In genomic region chr9:86570946-86571345, GRCm38 (mm10) we compare ENCODE assay signal across 8 mouse cellular contexts. TPM values are rescaled to one million over a fixed set of nuclear protein-coding genes. Genes with fewer than 3 reads are reported as not detected.
DNase-seq lines count a peak whose midpoint lies in the region; ATAC-seq and TF ChIP-seq lines count a peak whose summit lies in the region.

No protein-coding gene starts in this region.

- peak overlapping the region; percentile 34; the same call in 1 of the 2 replicates for H3K9ac ChIP-seq in liver, adult 2 months (ENCODE audit: low read depth, low read length)
- H3K9ac ChIP-seq in embryonic facial prominence, embryonic 15.5 days, result no peak overlapping the region
- H3K9ac ChIP-seq in limb, embryonic 14.5 days (ENCODE audit: low read depth, low read length, severe bottlenecking), result peak overlapping the region; percentile 70
- H3K9ac ChIP-seq in stomach, embryonic 14.5 days (replicated peaks; ENCODE audit: low read depth, low read length), result no peak overlapping the region

- peak overlapping the region; percentile 74; the same call in 1 of the 2 replicates for H3K4me3 ChIP-seq in liver, adult 2 months (ENCODE audit: insufficient read depth, low read depth, low read length)
- peak overlapping the region; percentile 71 for H3K4me3 ChIP-seq in embryonic facial prominence, embryonic 15.5 days (replicated peaks)
- H3K4me3 ChIP-seq in limb, embryonic 14.5 days (replicated peaks; ENCODE audit: low read length), result peak overlapping the region; percentile 71
- peak overlapping the region; percentile 68 for H3K4me3 ChIP-seq in stomach, embryonic 14.5 days (ENCODE audit: low read depth, low read length)

- TF ChIP-seq CTCF in liver, adult 2 months (IDR thresholded peaks at IDR 0.05; ENCODE audit: low read depth, low read length), result no peak

- no peaks in the 10 kb centered on the region for H3K27me3 ChIP-seq in liver, adult 2 months (ENCODE audit: control insufficient read depth, insufficient read depth, low read length)
- no peaks in the 10 kb centered on the region for H3K27me3 ChIP-seq in embryonic facial prominence, embryonic 15.5 days
- no peaks in the 10 kb centered on the region for H3K27me3 ChIP-seq in limb, embryonic 14.5 days (ENCODE audit: control insufficient read depth, insufficient read depth, low read length)
- H3K27me3 ChIP-seq in stomach, embryonic 14.5 days (ENCODE audit: control insufficient read depth, insufficient read depth, low read length), result no peaks in the 10 kb centered on the region

- H3K4me2 ChIP-seq in embryonic facial prominence, embryonic 15.5 days (replicated peaks), result peak overlapping the region; percentile 98
- peak overlapping the region; percentile 97 for H3K4me2 ChIP-seq in limb, embryonic 14.5 days (replicated peaks; ENCODE audit: low read depth, low read length, severe bottlenecking)
- peak overlapping the region; percentile 91 for H3K4me2 ChIP-seq in stomach, embryonic 14.5 days (replicated peaks; ENCODE audit: low read depth, low read length)

- WGBS in liver, adult 2 months, result 2% methylated on average over 8 of the region's 8 CpGs
- 18% methylated on average over 8 of the region's 8 CpGs for WGBS in embryonic facial prominence, embryonic 15.5 days
- 12% methylated on average over 8 of the region's 8 CpGs for WGBS in limb, embryonic 14.5 days
- WGBS in stomach, embryonic 14.5 days, result 15% methylated on average over 8 of the region's 8 CpGs

- H3K79me2 ChIP-seq in liver, adult 2 months (ENCODE audit: control insufficient read depth, insufficient read depth, low read length), result no peaks in the 10 kb centered on the region

- no peak for TF ChIP-seq POLR2A in liver, adult 2 months (IDR thresholded peaks at IDR 0.05; ENCODE audit: extremely low read depth, insufficient read depth, low read length)
- no peak for TF ChIP-seq POLR2A in limb, embryonic 14.5 days (IDR thresholded peaks at IDR 0.05; ENCODE audit: borderline replicate concordance, extremely low read depth, insufficient read depth, insufficient read length)

- ATAC-seq in embryonic facial prominence, embryonic 15.5 days (ENCODE audit: insufficient number of reproducible peaks, low FRiP score, low TSS enrichment, low read depth), result no peak
- ATAC-seq in limb, embryonic 14.5 days (ENCODE audit: low FRiP score, low read depth), result no peak
- ATAC-seq in stomach, embryonic 14.5 days (ENCODE audit: insufficient number of reproducible peaks, insufficient read depth, low FRiP score, low read depth), result no peak

- peaks cover 42% of the 10 kb centered on the region for H3K36me3 ChIP-seq in liver, adult 2 months (ENCODE audit: control insufficient read depth, insufficient read depth, low read length)
- peaks cover 33% of the 10 kb centered on the region for H3K36me3 ChIP-seq in embryonic facial prominence, embryonic 15.5 days
- H3K36me3 ChIP-seq in limb, embryonic 14.5 days (ENCODE audit: control insufficient read depth, insufficient read depth, low read length), result peaks cover 27% of the 10 kb centered on the region
- peaks cover 17% of the 10 kb centered on the region; the same call in 1 of the 2 replicates for H3K36me3 ChIP-seq in stomach, embryonic 14.5 days (ENCODE audit: control insufficient read depth, insufficient read depth, low read length)

- DNase-seq in liver, adult 2 months (ENCODE audit: extremely low read depth, low read depth, low spot score), result no peak
- DNase-seq in liver, result no peak
- no peak for DNase-seq in limb, embryonic 14.5 days (ENCODE audit: low spot score)
- DNase-seq in B cell, adult 2 months, result no peak
- DNase-seq in ovary, postnatal 36 days (ENCODE audit: low spot score), result no peak
- no peak for DNase-seq in thymus, postnatal 0 days (ENCODE audit: low spot score)

- no peak overlapping the region for H3K27ac ChIP-seq in liver, adult 2 months (replicated peaks; ENCODE audit: insufficient read depth, low read depth, low read length)
- H3K27ac ChIP-seq in embryonic facial prominence, embryonic 15.5 days (replicated peaks), result no peak overlapping the region
- no peak overlapping the region for H3K27ac ChIP-seq in limb, embryonic 14.5 days (replicated peaks; ENCODE audit: low read depth, low read length)
- H3K27ac ChIP-seq in stomach, embryonic 14.5 days (ENCODE audit: low read length), result no peak overlapping the region

- H3K4me1 ChIP-seq in liver, adult 2 months (ENCODE audit: control insufficient read depth, insufficient read depth, low read length), result peaks cover 10% of the 10 kb centered on the region; the same call in 1 of the 2 replicates
- peaks cover 21% of the 10 kb centered on the region for H3K4me1 ChIP-seq in embryonic facial prominence, embryonic 15.5 days
- peaks cover 8% of the 10 kb centered on the region for H3K4me1 ChIP-seq in limb, embryonic 14.5 days (ENCODE audit: control insufficient read depth, insufficient read depth, low read length)
- peaks cover 7% of the 10 kb centered on the region; the same call in 1 of the 2 replicates for H3K4me1 ChIP-seq in stomach, embryonic 14.5 days (ENCODE audit: control insufficient read depth, insufficient read depth, low read length)

- H3K9me3 ChIP-seq in embryonic facial prominence, embryonic 15.5 days (replicated peaks), result no peaks in the 10 kb centered on the region
- no peaks in the 10 kb centered on the region for H3K9me3 ChIP-seq in limb, embryonic 14.5 days (ENCODE audit: control insufficient read depth, low read length)
- no peaks in the 10 kb centered on the region for H3K9me3 ChIP-seq in stomach, embryonic 14.5 days (ENCODE audit: control insufficient read depth, low read depth, low read length)

RNA-seq across cellular contexts. Expression of gene Pgm3, which starts 0.7 kb away (rescaled TPM):
- 13.3 and 16.5 TPM in 2 replicates for total RNA-seq in liver, adult 2 months (2014; rRNA removed)
- polyA plus RNA-seq in liver, adult 2 months (2012; rRNA removed), result 3.7 TPM in 2 replicates
- 34.6 and 35.5 TPM in 2 replicates for polyA plus RNA-seq in embryonic facial prominence, embryonic 15.5 days (2015; fragmentation: Nextera tagmentation; extraction: Ambion mirVana)
- polyA plus RNA-seq in limb, embryonic 14.5 days (2012; rRNA removed), result 19.6 and 23.1 TPM in 2 replicates
- 33.6 and 37.9 TPM in 2 replicates for polyA plus RNA-seq in limb, embryonic 14.5 days (2014; fragmentation: Nextera tagmentation; extraction: Ambion mirVana)
- 29.2 and 36.4 TPM in 2 replicates for polyA plus RNA-seq in stomach, embryonic 14.5 days (2014; fragmentation: Nextera tagmentation; extraction: Ambion mirVana)
- polyA plus RNA-seq in thymus, postnatal 0 days (2015; fragmentation: Nextera tagmentation; extraction: Ambion mirVana), result 20.7 and 23.0 TPM in 2 replicates

RNA-seq across cellular contexts. Expression of gene Rwdd2a, which starts 0.8 kb away (rescaled TPM):
- total RNA-seq in liver, adult 2 months (2014; rRNA removed), result 0.20 TPM in 1 of 2 replicates, not detected in the other
- 0.11 TPM in 1 of 2 replicates, not detected in the other for polyA plus RNA-seq in liver, adult 2 months (2012; rRNA removed)
- polyA plus RNA-seq in embryonic facial prominence, embryonic 15.5 days (2015; fragmentation: Nextera tagmentation; extraction: Ambion mirVana), result 3.1 and 5.0 TPM in 2 replicates
- polyA plus RNA-seq in limb, embryonic 14.5 days (2012; rRNA removed), result 1.7 and 2.2 TPM in 2 replicates
- polyA plus RNA-seq in limb, embryonic 14.5 days (2014; fragmentation: Nextera tagmentation; extraction: Ambion mirVana), result 3.5 and 4.5 TPM in 2 replicates
- polyA plus RNA-seq in stomach, embryonic 14.5 days (2014; fragmentation: Nextera tagmentation; extraction: Ambion mirVana), result 2.6 and 4.1 TPM in 2 replicates
- polyA plus RNA-seq in thymus, postnatal 0 days (2015; fragmentation: Nextera tagmentation; extraction: Ambion mirVana), result 6.2 and 7.3 TPM in 2 replicates

Comparison
In these comparisons a context has a peak if more than half of its experiments do, and no peak if none do; other contexts are left out.
1. H3K9ac ChIP-seq: peak in liver, adult 2 months (single experiment) and limb, embryonic 14.5 days (single experiment); none in embryonic facial prominence, embryonic 15.5 days (single experiment) and stomach, embryonic 14.5 days (single experiment).
2. Peak in every context shown above with its lines, with median percentiles within 50 percentile points of each other: H3K4me3 ChIP-seq and H3K4me2 ChIP-seq.